Mouse (Mus musculus) CD4-positive naive resting alpha-beta T cell, adult 76 days (primary cell): Measurements from ENCODE around the gene Parvg. TPM values are rescaled to one million over a fixed set of nuclear protein-coding genes. Genes with fewer than 3 reads are reported as not detected.

Experiments
- total RNA-seq: library from RNA; stranded (reverse); gene quantifications from one replicate; pipeline ENCODE4 v1.2.4, GENCODE M21; 2023

Parvg gene
- 78.6 TPM for total RNA-seq

GRCm38 (mm10) chr15:84323966-84324869 is at the start of gene Parvg:
Parvg (plus strand) TSS chr15:84324026.

Other genes with a start within 250 kb of the Parvg start
- not detected for gene Sult4a1, start 218.3 kb upstream of the Parvg start, total RNA-seq
- not detected for gene Pnpla5, start 200.9 kb upstream of the Parvg start, total RNA-seq
- not detected for gene Pnpla3, start 156.2 kb upstream of the Parvg start, total RNA-seq
- gene Samm50, start 131.8 kb upstream of the Parvg start, total RNA-seq, result 90.3 TPM
- gene Parvb, start 92.0 kb upstream of the Parvg start, total RNA-seq, result 1.7 TPM
- not detected for gene Shisal1, start 123.1 kb downstream of the Parvg start, total RNA-seq
- gene Rtl6, start 233.8 kb downstream of the Parvg start, total RNA-seq, result 5.8 TPM